Mouse (Mus musculus) left cerebral cortex, postnatal 36 days (tissue): ENCODE measurements around the gene Ppm1h. TPM values are rescaled to one million over a fixed set of nuclear protein-coding genes. Genes with fewer than 3 reads are reported as not detected.
A peak's percentile ranks its signal among the peaks of the same experiment; 100 is the strongest.

ENCODE experiments used
- DNase-seq, 2 experiments: peaks; one replicate each; pipeline ENCODE4 v3.0.0; 2021 to 2022; ENCODE audit warnings: low spot score in 2 of 2, mixed read lengths in 1 of 2
- intact Hi-C: fragments of 180-260 bp; cut with DNase I; formaldehyde crosslinking; loops from one replicate; pipeline ENCODE4 v1.15.1; 2025
- total RNA-seq, 2 experiments: library from RNA; stranded (reverse); gene quantifications; 2 replicates each; pipeline ENCODE4 v1.2.3; 2021

Ppm1h gene
- total RNA-seq, 2 experiments from 2014 or later, result 95.4 to 106 TPM

- intact Hi-C loops, result no loop called here
- DNase-seq, result no peak
Measured at GRCm38 (mm10) chr10:122829801-122830217, 151.2 kb downstream of the Ppm1h start.

DNA sequence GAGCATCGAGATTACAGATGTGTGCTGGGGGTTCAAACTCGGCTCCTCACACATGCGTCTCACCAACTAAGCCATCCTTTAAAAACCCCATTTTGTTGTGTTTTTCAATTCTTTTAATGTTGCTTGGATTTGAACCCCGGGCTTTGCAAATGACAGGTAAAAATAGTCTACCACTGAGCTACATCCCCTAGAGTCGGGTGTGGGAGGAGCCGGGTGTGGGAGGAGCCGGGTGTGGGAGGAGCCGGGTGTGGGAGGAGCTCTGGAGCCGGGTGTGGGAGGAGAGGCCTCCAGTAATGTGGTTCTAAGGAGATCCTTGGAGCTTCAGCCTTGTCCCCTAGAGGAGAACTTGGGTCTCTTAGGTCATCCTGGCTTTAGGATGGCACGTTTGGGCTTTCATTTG is 152.1 kb downstream of the Ppm1h start:
- no peak for DNase-seq
- intact Hi-C loops, result no loop called here

DNA sequence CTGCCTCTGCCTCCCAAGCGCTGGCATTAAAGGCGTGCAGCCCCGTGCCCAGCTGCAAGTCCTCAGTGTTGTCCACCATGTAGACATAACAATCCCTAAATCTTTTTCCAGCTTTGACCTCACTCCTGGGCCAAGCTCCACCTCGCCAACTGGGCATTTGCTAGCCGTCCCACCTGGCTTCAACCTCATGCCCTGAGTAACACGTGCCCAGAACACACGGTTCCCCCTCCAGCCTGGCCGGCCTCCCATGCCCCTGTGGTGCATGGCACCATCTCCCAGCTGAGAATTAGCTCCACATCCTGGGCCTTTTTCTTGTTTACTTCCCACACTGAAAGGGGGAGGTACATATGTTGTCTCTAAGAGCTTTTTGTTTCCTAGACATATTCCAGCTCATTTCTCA is 163.5 kb downstream of the Ppm1h start:
- intact Hi-C loops, result no loop called here
- DNase-seq, result no peak

GRCm38 (mm10) chr10:122842961-122843360 is 164.4 kb downstream of the Ppm1h start:
- no peak for DNase-seq
- intact Hi-C loops, result no loop called here

GRCm38 (mm10) chr10:122845471-122845870 is 166.9 kb downstream of the Ppm1h start:
- DNase-seq, result no peak
- intact Hi-C loops, result no loop called here

GRCm38 (mm10) chr10:122846476-122846875 is 167.9 kb downstream of the Ppm1h start:
- no peak for DNase-seq
- intact Hi-C loops, result no loop called here

DNA sequence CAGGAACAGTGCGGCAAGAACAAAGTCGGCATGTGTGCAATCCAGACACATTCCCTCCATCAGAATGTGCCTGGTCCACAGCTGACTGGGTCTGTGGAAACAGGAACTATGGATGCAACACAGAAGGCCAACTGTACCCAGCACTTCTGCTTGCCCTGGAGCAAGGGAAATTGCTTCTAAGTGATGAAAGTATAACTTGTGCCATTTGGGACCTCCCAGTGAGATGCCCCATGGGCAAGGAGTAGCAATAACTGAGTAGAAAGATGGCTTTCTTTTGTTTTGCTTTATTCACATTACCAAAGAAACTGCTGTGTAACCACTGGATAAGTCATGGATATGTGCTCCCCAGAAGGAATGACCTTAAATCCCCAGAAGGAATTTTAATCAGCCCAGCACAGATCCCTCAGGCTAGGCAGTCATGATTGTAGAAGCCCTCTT is 169.5 kb downstream of the Ppm1h start:
- intact Hi-C loops, result no loop called here
- DNase-seq, result no peak

GRCm38 (mm10) chr10:122851267-122852160 is 173.0 kb downstream of the Ppm1h start:
- intact Hi-C loops, result loop anchor here (2.0 to 5.0 kb wide), 2 partner anchors 43 to 136 kb away; no protein-coding TSS in a partner anchor
- DNase-seq, result peak; percentile 49 to 53

GRCm38 (mm10) chr10:122854571-122854970 is 176.0 kb downstream of the Ppm1h start:
- no peak for DNase-seq
- intact Hi-C loops, result loop anchor here (5.0 kb wide), 1 partner anchor 133 kb away; no protein-coding TSS in a partner anchor

GRCm38 (mm10) chr10:122855149-122855548 is 176.6 kb downstream of the Ppm1h start:
- no peak for DNase-seq
- intact Hi-C loops, result no loop called here

GRCm38 (mm10) chr10:122856040-122856764 is 177.6 kb downstream of the Ppm1h start:
- no peak for DNase-seq
- intact Hi-C loops, result no loop called here

- DNase-seq, result peak in 1 of 2 experiments; percentile 33
- intact Hi-C loops, result no loop called here
Measured at GRCm38 (mm10) chr10:122857155-122857554, 178.6 kb downstream of the Ppm1h start.

- DNase-seq, result no peak
- intact Hi-C loops, result no loop called here
Measured at GRCm38 (mm10) chr10:122858904-122859641, 180.5 kb downstream of the Ppm1h start.

DNA sequence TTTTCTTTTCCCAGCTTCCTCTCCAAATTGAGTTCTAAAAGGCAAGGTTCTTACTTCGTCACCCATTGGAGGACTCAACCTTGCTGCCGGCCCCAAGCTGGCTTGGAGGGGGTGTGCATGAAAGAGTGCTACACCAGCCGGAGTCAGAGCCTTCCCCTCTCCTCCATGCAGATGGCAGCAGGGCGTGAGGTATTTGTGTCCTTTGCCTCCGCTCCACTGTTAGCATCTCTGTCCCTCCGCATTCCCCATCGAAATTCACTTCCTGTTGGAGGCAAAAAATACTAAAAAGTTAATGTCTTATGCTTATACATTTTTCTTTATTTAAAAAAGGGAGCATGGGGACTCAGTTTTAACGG is 181.1 kb downstream of the Ppm1h start:
- intact Hi-C loops, result no loop called here
- no peak for DNase-seq

- intact Hi-C loops, result no loop called here
- no peak for DNase-seq
Measured at GRCm38 (mm10) chr10:122860076-122860475, 181.5 kb downstream of the Ppm1h start.

- DNase-seq, result no peak
- intact Hi-C loops, result no loop called here
Measured at GRCm38 (mm10) chr10:122861696-122862385, 183.3 kb downstream of the Ppm1h start.

- no peak for DNase-seq
- intact Hi-C loops, result no loop called here
Measured at GRCm38 (mm10) chr10:122862386-122863023, 183.9 kb downstream of the Ppm1h start.

DNA sequence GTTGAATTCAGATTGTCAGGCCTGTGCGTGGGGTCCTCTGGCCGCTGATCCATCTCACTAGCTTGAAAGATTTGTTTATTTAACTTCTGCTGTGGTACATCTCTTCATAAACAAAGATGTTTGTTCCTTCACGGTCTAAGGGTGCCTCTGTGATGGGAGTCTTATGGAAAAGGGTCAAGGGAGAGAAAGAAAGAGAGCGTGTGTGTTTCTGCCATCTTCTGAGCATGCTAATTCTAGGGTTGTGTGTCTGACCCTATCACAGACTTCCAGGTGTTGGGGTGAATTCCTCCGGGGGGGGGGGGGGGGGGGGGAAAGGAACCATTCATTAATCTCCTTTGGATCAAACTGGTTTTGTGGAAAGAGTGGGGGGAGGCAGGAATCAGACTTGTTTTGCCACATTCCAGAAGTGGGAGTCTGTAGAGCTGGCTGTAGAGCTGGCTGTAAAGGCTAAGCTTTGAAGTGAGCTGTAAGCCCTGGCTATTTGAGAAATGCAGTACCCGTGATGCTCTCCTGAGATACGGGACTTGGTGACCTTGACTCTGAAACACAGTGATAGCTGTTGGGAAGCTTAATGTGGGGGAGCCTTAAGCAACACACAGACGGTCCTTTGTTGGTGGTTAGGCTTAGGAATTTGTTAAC is 191.4 kb downstream of the Ppm1h start:
- intact Hi-C loops, result no loop called here

More for the DNA sequence above, 191.4 kb downstream of the Ppm1h start:
- DNase-seq, result no peak
